Mouse (Mus musculus): ENCODE data around the gene Rasgrp2.

GRCm38 (mm10) chr19:6361291-6361690, 37.8 kb upstream of the Rasgrp2 start:
- TF ChIP-seq CHD2 (IDR thresholded peaks at IDR 0.05; ENCODE audit: low read depth, low read length) (no peak), ZC3H11A (IDR thresholded peaks at IDR 0.05; ENCODE audit: borderline replicate concordance, low read depth, low read length) (no peak), HCFC1 (IDR thresholded peaks at IDR 0.05; ENCODE audit: borderline replicate concordance, insufficient read depth, low read length) (no peak), ZNF384 (IDR thresholded peaks at IDR 0.05; ENCODE audit: low read depth, low read length) (no peak), MAFK (IDR thresholded peaks at IDR 0.05; ENCODE audit: insufficient read depth, low read depth, low read length) (no peak)
